Mouse (Mus musculus) limb, embryonic 15.5 days (tissue): Measurements from ENCODE around the gene Acsl5. TPM values are rescaled to one million over a fixed set of nuclear protein-coding genes. Genes with fewer than 3 reads are reported as not detected.

Experiments used
- ATAC-seq: fragments of 200-750 bp; cut with Nextera tagmentation; 2 replicates; pipeline ENCODE4 v1.8.0; 2017; ENCODE audit warnings: low read depth, moderate TSS enrichment; ENCODE audit not compliant: insufficient number of reproducible peaks, low FRiP score, low TSS enrichment
- H3K27ac ChIP-seq: fragments of 300-500 bp; sonication (generic); 2 replicates; pipeline ENCODE4 v1.5.1; 2015; ENCODE audit warnings: moderate library complexity, mild to moderate bottlenecking, inconsistent platforms
- H3K27me3 ChIP-seq: fragments of 300-500 bp; sonication (generic); 2 replicates; pipeline ENCODE4 v1.6.1; 2015; ENCODE audit warnings: inconsistent platforms
- H3K36me3 ChIP-seq: fragments of 300-500 bp; sonication (generic); 2 replicates; pipeline ENCODE4 v1.6.1; 2015; ENCODE audit warnings: inconsistent platforms
- H3K4me1 ChIP-seq: fragments of 300-500 bp; sonication (generic); 2 replicates; pipeline ENCODE4 v1.6.1; 2015; ENCODE audit warnings: inconsistent platforms
- H3K4me2 ChIP-seq: fragments of 300-500 bp; sonication (generic); 2 replicates; pipeline ENCODE4 v1.6.1; 2015; ENCODE audit warnings: mild to moderate bottlenecking, inconsistent platforms
- H3K4me3 ChIP-seq: fragments of 300-500 bp; sonication (generic); 2 replicates; pipeline ENCODE4 v1.5.1; 2015; ENCODE audit warnings: mild to moderate bottlenecking, inconsistent platforms
- H3K9ac ChIP-seq: fragments of 300-500 bp; sonication (generic); 2 replicates; pipeline ENCODE4 v1.6.1; 2015; ENCODE audit warnings: inconsistent platforms
- H3K9me3 ChIP-seq: fragments of 300-500 bp; sonication (generic); 2 replicates; pipeline ENCODE4 v1.6.1; 2016; ENCODE audit warnings: inconsistent platforms
- WGBS: fragments of 180-500 bp; shearing (Covaris S2); methylation state at CpG from one replicate; pipeline ENCODE4 v1.1.7; 2015; 5-methylcytosine and 5-hydroxymethylcytosine counted together
- polyA plus RNA-seq: library from polyadenylated mRNA; unstranded; fragments of >200 nt; fragmentation: Nextera tagmentation; extraction: Ambion mirVana; gene quantifications from 2 replicates; pipeline ENCODE4 v1.2.1, GENCODE M21; 2015

Gene Acsl5
- polyA plus RNA-seq, 1 experiment from 2014 or later: 55.1 TPM

DNA sequence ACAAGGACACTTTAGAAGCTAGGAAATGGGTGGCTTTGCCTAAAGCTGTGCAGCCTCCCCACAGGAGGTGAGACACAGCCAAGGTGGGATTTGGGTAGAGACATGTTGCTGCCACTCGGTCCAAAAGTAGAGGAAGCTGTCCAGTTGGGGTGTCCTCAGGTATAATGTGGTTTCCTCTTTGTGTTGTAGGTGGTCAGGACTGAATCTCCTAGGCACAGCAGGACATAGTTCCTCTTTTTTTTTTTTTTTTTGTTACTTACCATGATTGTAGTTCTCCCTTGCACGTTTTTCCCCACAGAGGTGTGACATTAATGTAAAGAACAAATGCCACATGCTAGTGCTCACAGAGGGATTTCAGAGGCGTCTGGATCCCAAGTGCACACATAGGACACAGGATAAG is 13.5 kb downstream of the Acsl5 start:
- ATAC-seq: no peak
- 0 out of 2 replicates have a peak, but pooled peaks cover 3% of the 10 kb centered on the region for H3K4me1 ChIP-seq
- no peak overlapping the region for H3K9ac ChIP-seq
- no peaks in the 10 kb centered on the region for H3K36me3 ChIP-seq
- H3K4me3 ChIP-seq: no peak overlapping the region
- H3K4me2 ChIP-seq: no peak overlapping the region
- no peaks in the 10 kb centered on the region for H3K27me3 ChIP-seq
- 67% methylated on average over 3 of the region's 3 CpGs for WGBS
- H3K9me3 ChIP-seq: no peaks in the 10 kb centered on the region
- H3K27ac ChIP-seq: no peak overlapping the region

DNA sequence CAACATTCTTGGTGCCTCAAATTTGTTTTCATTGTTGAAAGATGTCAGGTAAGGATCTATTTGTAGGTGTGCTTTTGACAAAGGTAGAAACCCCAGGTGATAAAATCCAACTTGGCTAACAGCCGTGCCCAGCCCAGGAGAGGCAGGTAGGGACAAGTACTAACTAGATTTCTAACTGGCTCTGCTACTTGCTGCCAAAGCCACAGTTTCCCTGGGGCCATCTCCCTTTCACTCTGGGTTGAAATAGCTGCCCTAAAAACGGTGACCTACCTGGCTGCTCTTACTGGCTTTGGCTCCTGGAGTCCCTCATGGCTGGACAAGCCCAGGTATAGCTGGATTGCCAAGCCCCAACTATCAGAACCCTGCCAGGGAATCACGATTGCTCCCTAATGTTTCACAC is 15.0 kb downstream of the Acsl5 start:
- no peak overlapping the region for H3K9ac ChIP-seq
- no peak overlapping the region for H3K4me3 ChIP-seq
- H3K4me2 ChIP-seq: no peak overlapping the region
- no peaks in the 10 kb centered on the region for H3K36me3 ChIP-seq
- H3K27me3 ChIP-seq: no peaks in the 10 kb centered on the region
- peaks cover 6% of the 10 kb centered on the region; the same call in 1 of the 2 replicates for H3K4me1 ChIP-seq
- WGBS: 60% methylated on average over 3 of the region's 3 CpGs
- no peaks in the 10 kb centered on the region for H3K9me3 ChIP-seq
- ATAC-seq: no peak
- H3K27ac ChIP-seq: no peak overlapping the region

DNA sequence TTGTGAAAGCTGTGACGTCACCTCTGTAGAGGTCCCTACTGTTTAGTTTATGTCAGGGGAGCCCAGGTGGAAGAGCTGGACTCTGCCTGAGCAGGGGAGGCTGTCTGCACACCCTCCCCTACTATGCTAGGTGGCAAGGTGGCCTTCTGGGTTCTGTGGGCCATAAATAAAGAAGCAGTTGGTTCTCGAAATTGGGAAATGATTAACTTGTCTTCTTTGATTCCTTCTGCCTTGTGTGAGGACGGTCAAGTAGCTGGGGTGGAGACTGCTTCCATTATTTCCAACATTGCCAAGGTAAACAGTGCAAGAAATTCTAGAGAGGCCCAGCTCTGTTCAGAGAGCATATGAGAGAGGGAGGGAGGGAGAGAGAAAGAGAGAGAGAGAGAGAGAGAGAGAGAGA is 16.4 kb downstream of the Acsl5 start:
- Histone ChIP-seq H3K4me3 (no peak overlapping the region), H3K9ac (no peak overlapping the region), H3K36me3 (no peaks in the 10 kb centered on the region; the same call in 1 of the 2 replicates), H3K27me3 (no peaks in the 10 kb centered on the region), H3K4me1 (peaks cover 6% of the 10 kb centered on the region; the same call in 1 of the 2 replicates), H3K4me2 (no peak overlapping the region), H3K9me3 (no peaks in the 10 kb centered on the region), H3K27ac (no peak overlapping the region)
- WGBS: 75% methylated on average over 3 of the region's 3 CpGs
- no peak for ATAC-seq

DNA sequence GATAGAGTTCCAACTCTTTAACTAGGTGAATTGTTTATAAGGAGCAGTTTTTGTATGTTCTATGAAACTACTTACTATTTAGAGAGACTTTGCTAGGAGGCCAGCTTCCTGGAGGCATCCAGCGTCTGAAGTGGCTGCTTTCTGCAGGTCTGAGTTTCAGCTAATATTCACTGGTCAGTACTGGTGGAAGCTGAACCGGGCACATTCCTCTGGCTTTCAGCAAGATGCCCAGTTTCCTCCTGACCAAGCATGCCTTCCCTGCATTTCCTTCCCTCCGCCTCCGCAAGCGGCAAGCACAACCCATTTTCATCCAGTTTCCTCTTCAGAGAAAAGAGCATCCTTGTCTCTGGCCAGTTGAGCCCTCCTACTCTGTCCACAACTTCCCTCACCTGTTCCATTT is 17.3 kb downstream of the Acsl5 start:
- Histone ChIP-seq H3K4me2 (no peak overlapping the region), H3K36me3 (no peaks in the 10 kb centered on the region; the same call in 1 of the 2 replicates), H3K4me1 (peaks cover 6% of the 10 kb centered on the region; the same call in 1 of the 2 replicates), H3K27me3 (no peaks in the 10 kb centered on the region), H3K9ac (no peak overlapping the region), H3K27ac (no peak overlapping the region), H3K4me3 (no peak overlapping the region), H3K9me3 (no peaks in the 10 kb centered on the region)
- 79% methylated on average over 5 of the region's 5 CpGs for WGBS
- no peak for ATAC-seq

DNA sequence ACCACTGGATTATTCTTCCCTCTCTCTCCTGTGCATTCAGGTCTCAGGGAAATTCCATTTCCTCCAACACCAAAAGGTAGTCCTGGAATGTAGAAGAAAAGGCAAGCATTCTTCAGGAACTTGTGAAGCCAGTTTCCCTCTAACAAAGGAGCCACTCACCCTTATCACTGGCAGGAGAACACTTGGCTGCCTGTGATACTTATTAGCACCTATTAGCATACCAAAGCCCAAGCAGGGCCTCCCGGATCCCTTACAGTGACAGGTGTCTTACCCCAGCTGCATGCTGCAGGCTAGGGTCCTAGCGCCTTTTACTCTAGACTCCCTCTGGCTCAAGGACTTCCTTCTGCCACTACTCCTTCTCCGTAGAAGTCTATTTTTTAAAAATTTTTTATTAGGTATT is 19.7 kb downstream of the Acsl5 start:
- Histone ChIP-seq H3K4me1 (peaks cover 6% of the 10 kb centered on the region; the same call in 1 of the 2 replicates), H3K36me3 (no peaks in the 10 kb centered on the region; the same call in 1 of the 2 replicates), H3K4me3 (no peak overlapping the region), H3K4me2 (no peak overlapping the region), H3K27me3 (no peaks in the 10 kb centered on the region), H3K27ac (no peak overlapping the region), H3K9ac (no peak overlapping the region), H3K9me3 (no peaks in the 10 kb centered on the region)
- 39% methylated on average over 3 of the region's 3 CpGs for WGBS
- no peak for ATAC-seq

DNA sequence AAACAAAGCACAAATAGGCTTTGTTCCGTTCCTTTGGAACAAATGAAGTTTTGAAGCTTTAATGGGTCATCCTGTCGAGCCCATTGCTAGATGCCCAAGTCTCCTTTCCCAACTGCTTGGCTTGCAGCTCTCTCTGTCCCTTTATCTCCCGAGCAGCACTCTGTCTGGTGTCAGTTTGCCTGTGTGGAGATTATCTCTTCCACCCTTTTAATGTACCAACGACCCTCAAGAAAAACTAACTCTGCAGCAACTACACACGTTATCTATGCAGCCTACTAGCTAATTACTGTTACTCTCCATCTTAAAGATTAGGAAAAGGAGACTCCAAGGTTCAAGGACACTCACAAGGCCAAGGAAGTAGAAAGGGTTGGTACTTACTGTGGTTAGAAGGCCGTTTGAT is 21.6 kb downstream of the Acsl5 start:
- Histone ChIP-seq H3K27ac (no peak overlapping the region), H3K4me3 (no peak overlapping the region), H3K9ac (no peak overlapping the region), H3K9me3 (no peaks in the 10 kb centered on the region), H3K4me2 (no peak overlapping the region), H3K36me3 (no peaks in the 10 kb centered on the region; the same call in 1 of the 2 replicates), H3K4me1 (peaks cover 3% of the 10 kb centered on the region; the same call in 1 of the 2 replicates), H3K27me3 (no peaks in the 10 kb centered on the region)
- ATAC-seq: no peak
- WGBS: 76% methylated on average over 6 of the region's 6 CpGs

DNA sequence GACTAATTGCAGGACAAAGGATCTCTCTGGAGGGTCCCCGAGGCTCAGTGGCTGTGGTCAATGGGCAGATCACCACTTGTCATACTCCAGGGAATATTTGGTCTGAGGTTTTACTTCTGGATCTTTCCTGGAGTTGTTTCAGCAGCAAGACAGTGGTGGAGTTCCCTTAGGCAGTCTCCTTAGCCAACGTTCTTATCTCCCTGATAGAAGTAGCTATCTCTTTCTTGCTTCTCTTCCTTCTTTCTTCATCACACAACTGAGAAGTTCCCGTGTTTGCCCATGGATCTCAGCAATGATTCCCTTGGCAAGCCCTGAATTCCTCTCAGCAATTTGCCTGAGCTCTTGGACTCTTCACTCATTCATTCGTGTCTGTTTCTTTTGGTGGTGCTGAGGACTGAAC is 24.4 kb downstream of the Acsl5 start:
- H3K4me3 ChIP-seq: no peak overlapping the region
- WGBS: 84% methylated on average over 4 of the region's 4 CpGs
- no peak overlapping the region for H3K27ac ChIP-seq
- H3K36me3 ChIP-seq: peaks cover 8% of the 10 kb centered on the region; the same call in 1 of the 2 replicates
- no peak overlapping the region for H3K4me2 ChIP-seq
- ATAC-seq: no peak
- peaks cover 3% of the 10 kb centered on the region; the same call in 1 of the 2 replicates for H3K4me1 ChIP-seq
- no peak overlapping the region for H3K9ac ChIP-seq
- H3K27me3 ChIP-seq: no peaks in the 10 kb centered on the region
- no peaks in the 10 kb centered on the region for H3K9me3 ChIP-seq

DNA sequence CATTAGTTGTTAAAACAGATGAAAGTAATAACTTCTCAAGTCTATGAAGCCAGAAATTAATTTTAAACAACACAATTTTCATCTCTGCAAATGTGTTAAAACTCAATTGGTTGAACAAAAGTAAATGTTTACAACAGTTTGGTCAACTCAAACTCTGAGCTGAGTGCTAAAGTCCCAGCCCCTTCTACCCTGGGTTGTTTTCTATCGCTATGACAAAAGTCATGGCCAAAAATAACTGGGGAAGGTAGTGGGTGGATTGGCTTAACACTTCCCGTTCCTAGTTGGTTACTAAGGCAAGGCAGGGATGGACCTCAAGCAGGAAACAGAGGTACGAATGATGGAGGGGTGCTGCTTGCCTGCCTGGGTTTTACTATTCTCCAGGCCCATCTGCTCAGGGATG is 25.0 kb downstream of the Acsl5 start:
- no peak overlapping the region for H3K9ac ChIP-seq
- no peaks in the 10 kb centered on the region for H3K4me1 ChIP-seq
- peaks cover 14% of the 10 kb centered on the region; the same call in 1 of the 2 replicates for H3K36me3 ChIP-seq
- H3K4me2 ChIP-seq: no peak overlapping the region
- no peaks in the 10 kb centered on the region for H3K9me3 ChIP-seq
- 82% methylated on average over 3 of the region's 3 CpGs for WGBS
- no peaks in the 10 kb centered on the region for H3K27me3 ChIP-seq
- H3K27ac ChIP-seq: no peak overlapping the region
- ATAC-seq: no peak
- H3K4me3 ChIP-seq: no peak overlapping the region

DNA sequence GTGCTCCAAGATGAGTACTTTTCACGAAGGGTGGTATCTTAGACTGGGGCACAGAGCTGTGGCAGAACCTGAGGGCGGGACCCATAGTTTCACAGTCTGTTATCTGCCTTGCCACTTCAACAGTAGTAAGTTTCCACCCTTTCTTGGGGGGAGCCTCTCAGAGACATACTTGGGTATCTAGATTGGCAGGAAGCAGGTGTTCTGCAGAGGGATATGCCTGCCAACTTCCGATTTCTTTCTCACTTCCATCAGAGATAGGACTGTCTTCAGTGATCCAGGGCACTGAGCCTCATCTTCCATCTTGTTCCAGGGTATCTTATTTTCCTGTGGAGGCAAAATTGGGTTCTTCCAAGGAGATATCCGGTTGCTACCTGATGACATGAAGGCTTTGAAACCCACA is 32.4 kb downstream of the Acsl5 start:
- H3K9ac ChIP-seq: no peak overlapping the region
- H3K36me3 ChIP-seq: peaks cover 36% of the 10 kb centered on the region
- ATAC-seq: no peak

DNA sequence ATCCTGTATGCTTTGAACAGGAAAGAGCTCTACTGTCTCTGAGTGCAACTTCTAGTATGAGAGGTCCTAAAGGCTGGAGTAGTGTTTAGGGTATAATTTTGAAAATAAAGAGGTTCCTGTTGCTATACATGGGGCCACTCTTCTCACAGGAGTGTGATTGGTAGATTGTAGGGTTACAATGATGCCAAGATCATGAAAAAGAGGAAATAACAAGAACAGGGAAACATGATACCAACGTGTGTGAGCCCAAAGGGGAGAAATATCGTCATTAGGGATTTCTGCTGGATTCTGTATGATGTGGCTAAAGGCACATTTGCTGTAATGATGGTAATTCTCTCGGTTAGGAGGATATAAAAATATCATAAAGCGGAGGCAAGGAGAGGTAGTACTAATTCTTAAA is 34.3 kb downstream of the Acsl5 start:
- H3K9me3 ChIP-seq: no peaks in the 10 kb centered on the region
- 74% methylated on average over 4 of the region's 4 CpGs for WGBS
- H3K4me3 ChIP-seq: no peak overlapping the region
- no peaks in the 10 kb centered on the region for H3K4me1 ChIP-seq
- no peak overlapping the region for H3K27ac ChIP-seq
- peaks cover 33% of the 10 kb centered on the region for H3K36me3 ChIP-seq
- H3K9ac ChIP-seq: no peak overlapping the region
- no peak overlapping the region for H3K4me2 ChIP-seq
- no peak for ATAC-seq
- H3K27me3 ChIP-seq: no peaks in the 10 kb centered on the region

More for the DNA sequence above, 32.4 kb downstream of the Acsl5 start:
- no peak overlapping the region for H3K4me3 ChIP-seq
- H3K27ac ChIP-seq: no peak overlapping the region
- no peaks in the 10 kb centered on the region for H3K27me3 ChIP-seq
- H3K4me1 ChIP-seq: no peaks in the 10 kb centered on the region
- WGBS: 89% methylated on average over 4 of the region's 4 CpGs
- H3K9me3 ChIP-seq: no peaks in the 10 kb centered on the region
- no peak overlapping the region for H3K4me2 ChIP-seq

DNA sequence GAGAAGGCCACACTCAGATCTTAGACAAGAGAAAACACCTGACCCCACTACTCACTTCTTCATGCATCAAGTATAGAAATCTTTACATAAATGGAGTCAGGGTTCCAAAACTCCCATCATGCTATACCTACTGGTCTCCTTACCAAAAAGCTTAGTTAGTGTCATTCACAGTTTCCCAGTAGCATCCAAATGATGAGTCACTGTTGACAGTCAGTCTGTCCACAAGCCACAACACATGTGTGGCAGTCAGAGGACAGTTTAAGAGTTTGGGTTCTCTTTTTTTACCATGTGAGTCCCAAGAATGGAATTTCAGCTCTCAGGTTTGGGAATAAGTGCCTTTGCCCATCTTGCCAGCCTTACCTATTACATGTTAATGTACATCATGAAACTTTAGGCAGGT is 37.2 kb downstream of the Acsl5 start:
- H3K4me3 ChIP-seq: no peak overlapping the region
- no peaks in the 10 kb centered on the region for H3K27me3 ChIP-seq
- H3K4me2 ChIP-seq: no peak overlapping the region
- H3K4me1 ChIP-seq: no peaks in the 10 kb centered on the region
- no peak overlapping the region for H3K9ac ChIP-seq
- no peaks in the 10 kb centered on the region for H3K9me3 ChIP-seq
- peaks cover 23% of the 10 kb centered on the region; the same call in 1 of the 2 replicates for H3K36me3 ChIP-seq
- ATAC-seq: no peak
- H3K27ac ChIP-seq: no peak overlapping the region

DNA sequence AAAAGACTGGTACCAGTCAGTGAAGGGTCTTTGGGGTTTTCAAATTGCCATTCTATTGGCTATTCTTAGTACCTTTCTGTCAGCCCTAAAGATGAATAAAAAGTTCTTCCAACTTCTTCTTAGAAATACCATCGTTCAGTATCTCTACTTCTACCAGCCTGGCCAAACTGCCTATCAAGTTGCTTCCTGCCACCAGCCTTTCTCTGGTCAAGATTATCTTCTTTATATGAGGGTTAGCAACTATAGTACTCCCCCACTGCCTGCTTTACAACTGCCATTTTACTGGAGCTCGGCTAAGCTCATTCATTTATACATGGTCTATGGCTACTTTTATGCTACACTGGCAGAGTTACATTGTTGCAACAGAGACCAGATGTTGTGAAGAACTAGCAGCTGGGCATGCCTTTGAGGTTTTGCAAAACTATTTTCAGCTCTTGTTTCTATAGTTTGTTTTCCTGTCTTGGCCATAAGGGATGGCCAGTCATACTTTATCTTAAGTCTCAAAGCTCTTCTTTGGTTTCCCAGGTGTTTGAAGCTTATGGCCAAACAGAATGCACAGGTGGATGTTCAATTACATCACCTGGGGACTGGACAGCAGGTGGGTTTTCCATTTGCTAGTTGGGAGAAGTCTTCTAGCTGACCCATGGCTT is 39.0 kb downstream of the Acsl5 start:
- Histone ChIP-seq H3K27me3 (no peaks in the 10 kb centered on the region), H3K36me3 (peaks cover 36% of the 10 kb centered on the region; the same call in 1 of the 2 replicates), H3K9me3 (no peaks in the 10 kb centered on the region), H3K4me2 (no peak overlapping the region), H3K4me3 (no peak overlapping the region), H3K9ac (no peak overlapping the region), H3K4me1 (no peaks in the 10 kb centered on the region), H3K27ac (no peak overlapping the region)
- ATAC-seq: no peak
- 72% methylated on average over 2 of the region's 2 CpGs for WGBS
